Mouse (Mus musculus): ENCODE measurements around the gene Map2k3. TPM values are rescaled to one million over a fixed set of nuclear protein-coding genes. Genes with fewer than 3 reads are reported as not detected.

Gene Map2k3
- polyA plus RNA-seq, 1 experiment from 2014 or later, result 32.0 TPM

DNA sequence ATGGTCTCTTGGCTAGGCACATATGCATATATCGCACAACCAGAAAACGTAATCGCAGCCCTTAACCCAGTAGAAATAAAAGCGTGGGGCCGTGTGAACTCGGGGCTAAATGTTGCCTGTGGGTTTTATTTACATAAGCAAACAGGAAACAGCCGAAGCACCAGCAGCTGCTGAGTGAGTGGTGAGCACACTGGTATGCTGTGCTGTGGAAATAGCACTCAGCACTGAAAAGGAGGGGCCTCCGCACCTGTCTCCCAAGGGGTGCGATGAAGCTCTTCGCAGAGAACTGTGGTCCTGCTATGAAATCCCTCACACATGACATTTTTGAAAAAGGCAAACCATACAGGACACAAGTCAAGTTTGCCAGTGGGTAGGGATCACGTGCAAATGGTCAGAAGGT is 43.3 kb downstream of the Map2k3 start:
- no peak overlapping the region for H3K4me2 ChIP-seq
- 82% methylated on average over 11 of the region's 11 CpGs for WGBS
- no peaks in the 10 kb centered on the region for H3K9me3 ChIP-seq
- no peak overlapping the region for H3K27ac ChIP-seq (replicated peaks)
- H3K4me1 ChIP-seq (replicated peaks), result no peaks in the 10 kb centered on the region
- ATAC-seq (ENCODE audit: low read depth), result no peak
- no peaks in the 10 kb centered on the region for H3K36me3 ChIP-seq
- no peak overlapping the region for H3K9ac ChIP-seq
- H3K4me3 ChIP-seq, result no peak overlapping the region
- H3K27me3 ChIP-seq, result no peaks in the 10 kb centered on the region

DNA sequence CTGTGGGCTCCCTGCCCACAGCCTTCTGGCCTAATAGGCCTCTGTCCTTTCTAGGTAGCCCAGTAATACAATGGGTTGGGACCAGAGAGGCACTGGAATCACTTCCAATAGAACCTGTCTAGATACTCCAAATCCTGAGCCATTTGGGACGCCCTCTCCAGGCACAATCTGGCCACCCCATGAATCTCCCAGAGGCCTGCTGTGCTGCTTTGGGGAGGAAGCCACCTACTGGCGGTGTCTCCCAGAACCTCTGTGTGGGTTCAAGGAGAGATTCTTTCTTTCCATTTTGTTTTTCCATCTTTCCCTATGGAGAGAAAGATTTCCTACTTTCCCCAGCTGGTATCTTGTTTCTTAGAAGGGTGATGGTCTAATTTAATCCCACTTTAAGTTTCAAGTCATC is 44.4 kb downstream of the Map2k3 start:
- H3K36me3 ChIP-seq, result no peaks in the 10 kb centered on the region
- 82% methylated on average over 2 of the region's 2 CpGs for WGBS
- no peak overlapping the region for H3K4me2 ChIP-seq
- no peak overlapping the region for H3K27ac ChIP-seq (replicated peaks)
- H3K9ac ChIP-seq, result no peak overlapping the region
- no peak overlapping the region for H3K4me3 ChIP-seq
- no peaks in the 10 kb centered on the region for H3K4me1 ChIP-seq (replicated peaks)
- no peak for ATAC-seq (ENCODE audit: low read depth)
- no peaks in the 10 kb centered on the region for H3K9me3 ChIP-seq
- no peaks in the 10 kb centered on the region for H3K27me3 ChIP-seq

DNA sequence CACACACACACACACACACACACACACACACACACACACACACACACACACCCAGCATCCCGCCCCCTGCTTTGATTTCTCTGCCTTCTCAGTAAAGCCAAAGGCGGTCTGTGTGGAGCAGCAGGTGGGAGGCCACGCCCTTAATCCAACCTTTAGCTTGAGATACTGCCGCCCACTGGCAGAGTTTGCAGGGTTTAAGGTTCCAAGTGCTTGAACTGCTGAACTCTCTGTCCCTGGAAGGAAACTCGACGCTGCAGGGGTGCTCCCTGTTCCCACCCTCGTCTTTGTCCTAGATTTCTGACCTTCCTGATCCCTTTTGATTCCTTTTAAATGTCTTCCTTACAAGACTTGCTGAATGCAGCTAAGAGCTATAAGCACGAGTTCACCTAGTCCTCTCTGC is 44.9 kb downstream of the Map2k3 start:
- Histone ChIP-seq H3K4me3 (no peak overlapping the region), H3K9ac (no peak overlapping the region), H3K27ac (replicated peaks) (no peak overlapping the region), H3K4me1 (replicated peaks) (no peaks in the 10 kb centered on the region), H3K9me3 (no peaks in the 10 kb centered on the region), H3K27me3 (no peaks in the 10 kb centered on the region), H3K4me2 (no peak overlapping the region), H3K36me3 (no peaks in the 10 kb centered on the region)
- 22% methylated on average over 8 of the region's 8 CpGs for WGBS
- no peak for ATAC-seq (ENCODE audit: low read depth)

DNA sequence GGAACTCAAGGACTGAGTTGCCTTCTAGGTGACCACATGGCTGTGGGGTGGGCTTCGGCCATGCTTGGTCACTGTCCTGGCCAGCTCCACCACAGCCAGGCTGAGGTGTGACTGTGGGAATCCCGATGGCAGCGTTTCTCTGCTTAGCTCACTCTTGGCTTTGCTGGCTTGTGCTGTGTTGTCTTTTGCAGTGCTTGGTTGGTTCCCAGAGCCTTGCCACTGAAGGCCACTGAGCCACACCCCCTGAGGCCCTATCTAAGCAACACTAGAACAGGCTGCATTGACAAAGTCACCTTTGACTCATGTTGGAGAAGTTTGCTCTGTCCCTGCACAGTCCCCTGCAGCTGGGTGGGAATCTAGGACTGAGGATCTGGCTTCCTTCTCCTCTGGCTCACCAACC is 45.3 kb downstream of the Map2k3 start:
- no peak for ATAC-seq (ENCODE audit: low read depth)
- no peak overlapping the region for H3K9ac ChIP-seq
- WGBS, result 63% methylated on average over 3 of the region's 3 CpGs
- no peak overlapping the region for H3K27ac ChIP-seq (replicated peaks)
- no peaks in the 10 kb centered on the region for H3K27me3 ChIP-seq
- no peak overlapping the region for H3K4me2 ChIP-seq
- no peaks in the 10 kb centered on the region for H3K9me3 ChIP-seq
- H3K4me1 ChIP-seq (replicated peaks), result no peaks in the 10 kb centered on the region
- no peak overlapping the region for H3K4me3 ChIP-seq
- no peaks in the 10 kb centered on the region for H3K36me3 ChIP-seq

DNA sequence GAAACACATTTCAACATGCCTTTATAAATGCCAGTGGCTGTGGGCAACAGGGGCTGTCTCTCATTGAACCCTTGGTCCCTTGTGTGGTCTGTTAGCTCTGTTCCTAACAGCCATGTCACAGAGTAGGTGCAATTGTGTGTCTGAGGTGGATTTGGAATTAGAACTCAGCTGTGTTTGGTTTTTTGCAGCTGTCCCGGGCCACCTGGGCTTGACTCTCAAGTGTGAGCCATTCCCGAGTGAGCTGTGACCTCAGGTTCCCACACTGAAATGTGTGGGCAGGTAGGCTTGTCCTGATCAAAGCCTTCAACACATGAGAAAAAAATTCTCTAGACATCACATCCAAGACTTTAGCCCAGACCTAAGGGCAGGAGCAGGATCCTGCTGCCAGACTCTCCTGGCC is 46.8 kb downstream of the Map2k3 start:
- ATAC-seq (ENCODE audit: low read depth), result no peak

DNA sequence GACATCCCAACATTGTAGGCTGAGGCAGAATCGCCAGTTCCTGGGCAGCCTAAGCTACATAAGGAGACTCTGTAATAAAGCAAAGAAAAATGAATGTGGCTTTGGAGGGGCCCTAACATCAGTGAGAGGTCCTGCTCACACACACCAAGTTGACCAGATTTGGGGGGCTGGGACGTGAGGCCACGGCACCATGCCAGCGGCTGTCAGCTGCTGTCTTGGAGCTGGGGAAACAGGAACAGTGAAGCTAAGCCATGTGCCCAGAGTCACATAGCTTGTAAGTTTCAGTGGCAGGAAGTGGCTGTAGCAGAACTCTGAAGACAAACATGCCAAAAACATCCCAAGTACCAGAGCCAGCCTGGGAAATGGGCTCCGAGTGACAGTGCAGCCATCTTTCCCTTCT is 48.0 kb downstream of the Map2k3 start:
- Histone ChIP-seq H3K4me1 (replicated peaks) (no peaks in the 10 kb centered on the region), H3K4me3 (no peak overlapping the region), H3K27me3 (no peaks in the 10 kb centered on the region), H3K27ac (replicated peaks) (no peak overlapping the region), H3K4me2 (no peak overlapping the region), H3K36me3 (no peaks in the 10 kb centered on the region), H3K9me3 (no peaks in the 10 kb centered on the region), H3K9ac (no peak overlapping the region)
- no peak for ATAC-seq (ENCODE audit: low read depth)
- 91% methylated on average over 5 of the region's 5 CpGs for WGBS

More for the DNA sequence above, 46.8 kb downstream of the Map2k3 start:
- Histone ChIP-seq H3K4me3 (no peak overlapping the region), H3K9ac (no peak overlapping the region), H3K27ac (replicated peaks) (no peak overlapping the region), H3K4me2 (no peak overlapping the region), H3K9me3 (no peaks in the 10 kb centered on the region), H3K36me3 (no peaks in the 10 kb centered on the region), H3K4me1 (replicated peaks) (no peaks in the 10 kb centered on the region), H3K27me3 (no peaks in the 10 kb centered on the region)
- WGBS, result 83% methylated on average over 2 of the region's 2 CpGs

DNA sequence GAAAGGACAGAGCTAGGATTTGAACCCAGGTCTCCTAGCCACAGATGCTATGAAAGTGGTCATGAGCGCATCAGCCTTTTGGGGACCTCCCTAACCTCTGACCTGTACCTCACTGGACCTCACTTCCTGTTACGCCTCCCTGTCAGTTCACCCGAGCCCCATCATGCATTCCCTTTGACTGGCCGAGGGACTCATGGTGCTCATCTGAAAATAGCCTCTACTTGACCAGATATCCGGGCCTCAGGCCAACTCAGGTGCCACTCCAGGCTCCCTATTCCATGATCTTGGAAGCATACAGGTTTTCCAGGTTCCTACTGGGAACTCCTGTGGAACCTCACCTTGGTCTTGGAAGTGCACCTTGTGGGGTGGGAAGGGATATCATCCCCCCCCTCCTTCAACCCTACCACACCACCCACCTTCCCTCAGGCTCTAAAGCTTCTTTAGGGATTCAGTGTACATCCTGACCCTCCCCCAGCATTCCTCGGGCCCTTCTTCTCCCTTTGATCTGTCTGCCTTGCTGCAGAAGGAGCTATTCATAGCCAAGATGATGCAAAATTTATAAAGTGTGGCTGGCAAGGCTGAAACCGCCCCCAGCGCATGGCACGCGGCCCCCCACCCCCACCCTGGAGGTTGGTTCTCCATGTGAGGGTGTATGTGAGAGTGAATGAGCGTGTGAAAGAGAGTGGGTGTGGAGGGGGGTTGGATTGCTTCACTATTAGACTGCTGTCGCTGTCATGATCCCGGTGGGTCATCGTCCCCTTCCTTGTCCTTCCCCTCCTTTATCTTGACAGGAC is 50.1 kb downstream of the Map2k3 start:
- no peak for ATAC-seq (ENCODE audit: low read depth)
- no peak overlapping the region for H3K4me3 ChIP-seq
- 71% methylated on average over 14 of the region's 14 CpGs for WGBS
- no peaks in the 10 kb centered on the region for H3K4me1 ChIP-seq (replicated peaks)
- no peaks in the 10 kb centered on the region for H3K9me3 ChIP-seq
- H3K27ac ChIP-seq (replicated peaks), result no peak overlapping the region
- H3K4me2 ChIP-seq, result no peak overlapping the region
- no peaks in the 10 kb centered on the region for H3K27me3 ChIP-seq
- no peak overlapping the region for H3K9ac ChIP-seq
- H3K36me3 ChIP-seq, result no peaks in the 10 kb centered on the region

DNA sequence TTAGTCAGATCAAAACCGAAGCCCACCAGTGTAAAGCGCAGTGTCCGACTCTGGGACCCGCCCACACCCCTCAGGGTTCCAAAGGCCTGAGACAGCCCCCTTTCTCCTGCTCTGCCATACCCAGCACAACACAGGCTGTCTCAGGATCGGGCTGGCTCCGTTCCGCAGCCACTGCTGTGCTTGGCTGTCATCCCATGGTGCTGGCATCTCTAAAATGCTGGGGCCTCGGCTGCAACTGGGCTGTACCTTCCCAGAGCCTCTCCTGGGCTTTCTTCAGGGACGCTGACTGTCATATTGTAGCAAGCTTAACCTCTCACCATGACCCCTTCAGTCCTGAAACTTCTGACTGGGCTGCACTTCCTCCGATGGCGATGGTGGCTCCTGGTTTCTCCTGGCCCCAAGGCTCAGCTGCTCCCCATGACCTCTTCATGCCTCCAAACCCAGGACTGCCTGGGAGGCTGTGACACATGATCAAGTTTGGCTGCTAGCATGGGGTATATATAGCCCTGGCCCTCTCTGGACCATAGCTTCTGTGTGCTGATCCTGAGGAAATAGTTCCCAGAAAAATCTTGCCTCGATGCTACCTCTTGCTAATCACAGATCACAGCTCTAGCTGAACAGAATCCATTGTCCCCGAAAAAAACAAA is 53.2 kb downstream of the Map2k3 start:
- Histone ChIP-seq H3K4me3 (no peak overlapping the region), H3K4me1 (replicated peaks) (no peaks in the 10 kb centered on the region), H3K9ac (no peak overlapping the region), H3K9me3 (no peaks in the 10 kb centered on the region), H3K4me2 (no peak overlapping the region), H3K27ac (replicated peaks) (no peak overlapping the region), H3K27me3 (no peaks in the 10 kb centered on the region), H3K36me3 (no peaks in the 10 kb centered on the region)
- no peak for ATAC-seq (ENCODE audit: low read depth)
- WGBS, result 76% methylated on average over 13 of the region's 13 CpGs

DNA sequence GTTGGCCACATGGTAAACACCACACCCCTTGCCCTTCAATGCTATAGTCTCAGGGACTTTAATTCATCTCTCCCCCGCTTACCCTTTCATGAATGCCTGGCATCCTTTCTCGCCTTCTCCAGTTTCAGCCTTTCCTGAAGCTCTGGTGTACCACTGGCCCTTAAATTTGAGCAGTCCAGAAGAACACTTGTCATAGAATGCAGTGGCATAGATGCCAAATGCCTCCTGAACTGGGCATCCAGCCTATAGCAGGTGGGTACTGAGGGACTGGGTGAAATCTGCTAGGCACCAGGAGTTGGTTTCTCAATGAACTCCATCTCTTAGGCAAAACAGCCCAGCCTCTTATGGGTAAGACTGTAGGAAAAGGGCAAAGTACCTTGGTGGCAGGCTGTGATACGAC is 58.6 kb downstream of the Map2k3 start:
- H3K27me3 ChIP-seq, result no peaks in the 10 kb centered on the region
- no peak overlapping the region for H3K27ac ChIP-seq (replicated peaks)
- H3K4me1 ChIP-seq (replicated peaks), result no peaks in the 10 kb centered on the region
- no peak overlapping the region for H3K4me2 ChIP-seq
- WGBS, result 88% methylated on average over 3 of the region's 3 CpGs
- no peak overlapping the region for H3K4me3 ChIP-seq
- ATAC-seq (ENCODE audit: low read depth), result no peak
- H3K9ac ChIP-seq, result no peak overlapping the region
- 0 out of 2 replicates have a peak, but pooled peaks cover 4% of the 10 kb centered on the region for H3K9me3 ChIP-seq
- no peaks in the 10 kb centered on the region for H3K36me3 ChIP-seq

Other genes with a start within 250 kb of the Map2k3 start
- gene Llgl1, start 232.3 kb upstream of the Map2k3 start, polyA plus RNA-seq (2015; fragmentation: Nextera tagmentation; extraction: Ambion mirVana), result 53.9 and 54.4 TPM in 2 replicates
- 68.2 and 71.9 TPM in 2 replicates for gene Flii, start 204.8 kb upstream of the Map2k3 start, polyA plus RNA-seq (2015; fragmentation: Nextera tagmentation; extraction: Ambion mirVana)
- gene Mief2, start 203.6 kb upstream of the Map2k3 start, polyA plus RNA-seq (2015; fragmentation: Nextera tagmentation; extraction: Ambion mirVana), result 21.3 and 22.0 TPM in 2 replicates
- 8.5 and 10.0 TPM in 2 replicates for gene Top3a, start 154.7 kb upstream of the Map2k3 start, polyA plus RNA-seq (2015; fragmentation: Nextera tagmentation; extraction: Ambion mirVana)
- 6.1 and 6.5 TPM in 2 replicates for gene Smcr8, start 154.5 kb upstream of the Map2k3 start, polyA plus RNA-seq (2015; fragmentation: Nextera tagmentation; extraction: Ambion mirVana)
- 5.0 and 7.2 TPM in 2 replicates for gene Shmt1, start 120.3 kb upstream of the Map2k3 start, polyA plus RNA-seq (2015; fragmentation: Nextera tagmentation; extraction: Ambion mirVana)
- 31.0 and 32.1 TPM in 2 replicates for gene Dhrs7b, start 101.4 kb upstream of the Map2k3 start, polyA plus RNA-seq (2015; fragmentation: Nextera tagmentation; extraction: Ambion mirVana)
- gene Tmem11, start 52.8 kb upstream of the Map2k3 start, polyA plus RNA-seq (2015; fragmentation: Nextera tagmentation; extraction: Ambion mirVana), result 52.6 and 56.0 TPM in 2 replicates
- gene Natd1, start 17.3 kb upstream of the Map2k3 start, polyA plus RNA-seq (2015; fragmentation: Nextera tagmentation; extraction: Ambion mirVana), result 28.8 and 30.0 TPM in 2 replicates
- 7.8 and 8.1 TPM in 2 replicates for gene Kcnj12, start 90.5 kb downstream of the Map2k3 start, polyA plus RNA-seq (2015; fragmentation: Nextera tagmentation; extraction: Ambion mirVana)
- gene Tnfrsf13b, start 194.7 kb downstream of the Map2k3 start, polyA plus RNA-seq (2015; fragmentation: Nextera tagmentation; extraction: Ambion mirVana), result 1.5 and 1.8 TPM in 2 replicates
- gene Usp22, start 243.0 kb downstream of the Map2k3 start, polyA plus RNA-seq (2015; fragmentation: Nextera tagmentation; extraction: Ambion mirVana), result 362 and 373 TPM in 2 replicates

Measured in neural tube, embryonic 13.5 days (tissue).